Mouse (Mus musculus) kidney, adult 8-10 months (tissue): ENCODE data around the gene Zbtb8os.
"Not testable (repeated sequence)": the region's sequence is repeated elsewhere in the genome, so short reads cannot be mapped to it uniquely, and the experiment has no call there.

Experiments
- DNase-seq, 2 experiments: peaks; one replicate each; pipeline ENCODE4 v3.0.0; 2022

Zbtb8os gene

GRCm38 (mm10) chr4:129334677-129335215, 749 bp upstream of the Zbtb8os start:
- no peak for DNase-seq

- no peak for DNase-seq
Measured at GRCm38 (mm10) chr4:129336291-129336690, 796 bp downstream of the Zbtb8os start.

- no peak for DNase-seq
Measured at GRCm38 (mm10) chr4:129339743-129340142, 4.2 kb downstream of the Zbtb8os start.

GRCm38 (mm10) chr4:129341888-129342287, 6.4 kb downstream of the Zbtb8os start:
- DNase-seq = no peak

GRCm38 (mm10) chr4:129342705-129343104, 7.2 kb downstream of the Zbtb8os start:
- DNase-seq = no peak

- no peak for DNase-seq
Measured at GRCm38 (mm10) chr4:129346481-129347154, 11.1 kb downstream of the Zbtb8os start.

GRCm38 (mm10) chr4:129350644-129351043, 15.1 kb downstream of the Zbtb8os start:
- peak; percentile 41 to 78 for DNase-seq

DNA sequence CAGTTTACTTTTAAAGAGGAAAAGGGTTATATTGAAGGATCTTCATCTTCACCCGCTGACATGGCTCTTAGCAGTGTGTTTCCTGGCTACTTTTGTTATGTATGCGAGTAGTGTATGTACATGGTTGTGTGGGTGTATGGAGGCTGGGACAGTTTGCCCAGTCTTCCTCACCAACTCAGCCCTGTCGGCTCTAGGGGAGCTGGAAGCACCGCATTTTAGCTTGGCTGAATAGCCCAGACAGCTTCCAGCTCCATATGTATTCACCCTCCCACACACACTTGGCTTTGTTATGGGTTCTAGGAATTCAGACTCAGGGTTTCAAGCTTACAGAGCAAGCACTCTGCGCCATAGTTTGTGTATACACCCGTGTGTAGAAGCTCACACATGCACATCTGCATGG, 15.6 kb downstream of the Zbtb8os start:
- DNase-seq = no peak

DNA sequence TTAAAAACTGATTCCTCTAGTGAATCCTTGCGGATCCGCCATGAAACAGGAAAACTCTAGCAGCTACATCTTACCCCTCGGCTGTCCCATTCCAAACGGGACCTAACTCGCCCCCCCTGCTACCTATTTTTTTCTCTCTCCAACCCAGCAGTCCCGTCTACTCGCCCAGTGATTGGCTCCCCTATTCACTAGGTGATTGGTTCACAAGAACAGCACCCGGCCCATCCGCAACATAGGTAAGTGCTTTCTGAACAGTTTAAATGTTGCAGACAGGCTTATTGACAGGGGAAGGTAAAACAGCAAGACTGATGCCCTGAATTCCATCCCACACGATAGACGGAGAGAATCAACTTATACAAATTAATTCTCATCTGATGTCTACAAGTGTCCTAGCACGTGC, 17.7 kb downstream of the Zbtb8os start:
- DNase-seq = no peak

GRCm38 (mm10) chr4:129354236-129354635, 18.7 kb downstream of the Zbtb8os start:
- DNase-seq = no peak

- no peak for DNase-seq
Measured at GRCm38 (mm10) chr4:129357613-129358163, 22.2 kb downstream of the Zbtb8os start.

- DNase-seq = not testable (repeated sequence)
Measured at GRCm38 (mm10) chr4:129362238-129362637, 26.7 kb downstream of the Zbtb8os start.

DNA sequence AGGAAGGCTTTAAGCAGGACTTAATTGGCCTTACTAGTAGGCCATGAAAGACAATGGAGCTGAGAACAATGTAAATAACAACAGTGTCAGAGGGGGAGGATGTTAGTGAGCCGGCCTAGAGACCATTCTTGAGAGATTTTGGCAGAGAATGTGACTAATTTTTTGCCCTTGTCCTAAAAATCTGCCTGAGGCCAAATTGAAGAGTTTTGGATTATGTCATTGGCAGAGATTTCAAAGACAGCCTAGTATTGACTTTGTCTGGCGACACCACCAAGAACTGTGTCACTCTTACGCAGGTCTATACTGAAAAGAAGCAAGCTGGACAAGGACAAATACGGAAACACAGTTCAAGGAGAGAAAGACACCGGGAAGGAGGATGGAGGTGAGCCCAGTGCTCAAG, 27.3 kb downstream of the Zbtb8os start:
- DNase-seq = no peak

DNA sequence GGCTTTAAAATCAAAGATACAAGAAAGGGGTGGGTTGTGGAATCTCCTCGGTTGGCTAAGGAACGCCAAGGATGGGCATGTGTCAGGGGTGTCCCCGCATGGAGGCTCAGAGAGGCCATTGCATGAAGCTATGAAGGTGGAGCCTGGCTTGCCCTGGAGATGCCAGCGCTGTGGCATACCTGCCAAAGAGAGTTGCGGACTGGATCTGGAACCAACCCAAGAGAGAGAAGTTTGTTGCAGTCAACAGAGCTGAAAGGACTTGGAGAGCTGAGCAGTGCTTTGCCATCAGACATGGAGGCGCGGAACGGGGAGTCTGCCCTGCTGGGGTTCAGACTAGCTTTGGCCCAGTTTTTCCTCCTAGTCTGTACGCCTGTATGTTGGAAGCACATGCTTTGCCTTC, 28.0 kb downstream of the Zbtb8os start:
- no peak for DNase-seq

- DNase-seq = no peak
Measured at GRCm38 (mm10) chr4:129364379-129364778, 28.9 kb downstream of the Zbtb8os start.

DNA sequence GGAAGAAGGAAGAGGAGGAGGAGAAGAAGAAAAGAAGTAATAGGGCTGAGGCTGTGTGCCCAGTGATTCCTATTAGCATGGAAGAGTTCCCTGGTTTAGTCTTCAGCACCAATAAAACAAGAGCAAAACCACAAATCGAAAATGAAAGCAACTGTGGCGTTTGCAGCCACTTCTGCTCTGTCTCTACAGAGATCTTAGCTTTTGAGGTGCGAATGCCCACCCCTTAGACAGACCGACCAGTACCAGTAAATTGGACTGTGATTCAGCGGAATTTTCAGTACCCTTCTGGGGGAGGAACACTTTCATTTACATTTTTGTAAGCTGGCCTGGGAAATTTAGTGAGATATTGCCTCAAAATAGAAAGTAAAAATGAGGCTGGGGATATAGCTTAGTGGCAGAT, 29.7 kb downstream of the Zbtb8os start:
- no peak for DNase-seq

- no peak for DNase-seq
Measured at GRCm38 (mm10) chr4:129371391-129371790, 35.9 kb downstream of the Zbtb8os start.

DNA sequence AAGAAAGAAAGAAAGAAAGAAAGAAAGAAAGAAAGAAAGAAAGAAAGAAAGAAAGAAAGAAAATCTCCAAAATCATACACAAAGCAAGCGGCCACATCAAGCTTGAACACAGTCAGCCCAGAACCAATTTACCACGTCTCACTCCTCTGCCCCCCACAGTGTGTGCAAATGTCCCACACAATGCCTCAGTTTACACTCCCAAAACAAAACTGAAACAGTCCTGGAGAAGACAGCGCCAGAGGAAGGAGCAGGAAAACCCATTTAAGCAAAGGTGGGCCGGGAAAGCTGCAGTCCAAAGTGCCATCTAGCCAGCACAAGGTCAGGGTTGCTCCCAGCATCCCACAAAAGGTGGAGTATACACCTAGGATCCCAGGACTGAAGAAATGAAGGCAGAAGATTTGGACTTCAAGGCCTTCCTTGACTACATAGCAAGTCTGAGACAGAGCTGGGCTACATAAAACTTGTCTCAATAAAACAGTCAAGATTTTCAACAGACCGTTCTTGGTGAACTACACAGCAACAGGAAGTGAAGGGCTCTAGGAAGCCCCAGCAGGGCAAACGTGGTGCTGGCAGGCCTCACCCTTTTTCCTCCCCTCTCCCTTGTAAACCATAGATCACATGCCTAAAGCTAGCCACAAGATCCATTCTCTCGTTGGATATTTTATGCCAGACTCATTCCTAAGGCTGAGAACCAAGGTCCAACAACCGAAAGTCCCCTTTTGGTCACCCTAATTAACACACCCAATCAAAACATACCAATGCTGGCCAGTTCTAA, 37.9 kb downstream of the Zbtb8os start:
- no peak for DNase-seq

- DNase-seq = no peak
Measured at GRCm38 (mm10) chr4:129374219-129374755, 38.8 kb downstream of the Zbtb8os start.

DNA sequence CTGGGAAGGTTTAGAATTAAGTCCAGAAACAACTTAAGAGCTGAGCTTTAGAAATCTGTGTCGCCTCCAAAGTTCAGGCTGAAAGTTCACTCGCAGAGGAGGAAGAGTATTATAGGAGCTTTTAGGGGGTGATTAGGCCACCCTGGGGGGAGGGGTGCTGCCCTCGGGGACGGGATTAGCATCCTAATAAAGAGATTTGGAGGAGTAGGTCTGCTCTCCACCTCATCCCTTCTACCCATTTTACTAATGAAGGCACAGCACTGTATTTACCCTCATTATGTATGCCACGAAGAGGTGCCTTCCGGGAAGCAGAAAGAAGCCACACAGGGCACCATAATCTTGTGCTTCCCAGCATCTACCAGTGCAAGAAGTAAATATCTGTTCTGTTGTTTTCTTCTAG, 39.5 kb downstream of the Zbtb8os start:
- no peak for DNase-seq

- DNase-seq = no peak
Measured at GRCm38 (mm10) chr4:129375821-129376220, 40.3 kb downstream of the Zbtb8os start.

GRCm38 (mm10) chr4:129376961-129377545, 41.6 kb downstream of the Zbtb8os start:
- peak; percentile 15 to 39 for DNase-seq
